Mouse (Mus musculus) megakaryocyte, embryonic 14.5 days (primary cell): ENCODE data around the gene Grin2a.

Experiments used
- FLI1 ChIP-seq: IDR thresholded peaks from 2 replicates; pipeline ENCODE4 v1.6.1; 2012; ENCODE audit warnings: low read length, inconsistent platforms, mixed read lengths
- GATA1 ChIP-seq: IDR thresholded peaks from 3 replicates; pipeline ENCODE4 v1.6.1; 2012; ENCODE audit warnings: mixed read lengths, low read length, inconsistent platforms, borderline replicate concordance

DNA sequence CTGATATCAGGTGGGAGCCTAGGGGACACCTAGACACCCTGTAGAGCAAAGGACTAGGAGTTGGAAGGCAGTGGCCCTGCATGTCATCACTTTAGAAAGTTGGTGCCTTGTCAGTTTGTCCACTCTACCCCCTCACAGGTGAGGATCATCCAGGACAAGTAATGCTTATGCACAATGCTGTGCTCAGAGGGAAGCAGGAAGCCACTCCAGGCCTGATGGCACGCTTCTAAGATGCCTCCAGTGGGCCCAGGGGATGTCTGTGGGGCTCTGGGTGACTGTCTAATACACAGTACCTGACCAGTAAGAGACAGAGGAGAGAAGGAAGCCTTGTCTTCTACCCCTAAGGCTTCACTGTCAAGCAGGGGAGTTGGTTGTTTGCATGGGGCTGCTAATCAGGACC is 7.6 kb upstream of the Grin2a start:
- TF ChIP-seq GATA1 (no peak), FLI1 (no peak)
